Mouse (Mus musculus) lung, adult 2 months (tissue): ENCODE data around the gene Lpin1.

Experiments
- CTCF ChIP-seq: fragments of 200-500 bp; IDR thresholded peaks from 2 replicates; pipeline ENCODE4 v1.5.1; 2011; ENCODE audit warnings: mild to moderate bottlenecking, low read length, control low read depth; ENCODE audit not compliant: insufficient read depth
- POLR2A ChIP-seq: fragments of 200-500 bp; IDR thresholded peaks from 2 replicates; pipeline ENCODE4 v1.6.1; 2011; ENCODE audit warnings: low read depth, mild to moderate bottlenecking, control low read depth, low read length, borderline replicate concordance; ENCODE audit errors: extremely low read depth

GRCm38 (mm10) chr12:16571278-16571677 is 39.5 kb downstream of the Lpin1 start:
- no peak for TF ChIP-seq CTCF
- TF ChIP-seq POLR2A = no peak
